Mouse (Mus musculus) cerebellum, adult 2 months (tissue): ENCODE measurements around the gene Ralb.

Source experiments
- CTCF ChIP-seq: fragments of 200-500 bp; IDR thresholded peaks from 2 replicates; pipeline ENCODE4 v1.5.1; 2011; ENCODE audit warnings: low read depth, mild to moderate bottlenecking, control low read depth, low read length, moderate library complexity, borderline replicate concordance; ENCODE audit not compliant: insufficient read depth
- POLR2A ChIP-seq: fragments of 200-500 bp; IDR thresholded peaks from 2 replicates; pipeline ENCODE4 v1.6.1; 2011; ENCODE audit warnings: low read length, control low read depth, borderline replicate concordance; ENCODE audit not compliant: insufficient read depth

DNA sequence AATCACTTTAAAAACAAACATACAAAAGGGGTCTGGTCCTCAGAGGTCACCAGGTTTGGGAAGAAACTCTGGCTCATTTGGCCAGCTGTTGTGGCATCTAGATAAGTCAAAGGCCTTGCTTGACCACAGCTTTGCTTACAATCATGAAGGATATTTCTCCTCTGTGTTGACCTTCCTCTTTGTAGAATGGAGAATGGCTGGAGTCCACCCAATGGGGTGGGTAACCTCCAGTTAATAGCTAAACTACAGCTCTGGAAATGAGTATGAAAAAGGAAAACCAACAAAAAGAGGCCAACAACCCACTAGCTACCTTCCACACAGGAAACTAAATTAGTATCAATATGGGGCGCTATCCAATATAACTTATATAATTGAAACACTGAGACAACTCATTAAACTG lies 47.1 kb upstream of the Ralb start:
- no peak for TF ChIP-seq CTCF
- no peak for TF ChIP-seq POLR2A
